17 mouse cellular contexts compared by ENCODE assay signal in genomic region chr7:55222997-55223396, GRCm38 (mm10).
"Had no signal": no experiment of that assay in that cellular context is flagged by ENCODE, and none has a peak within 500 bp of the region (broad histone marks: within the 10 kb centered on the region; RNA-seq: fewer than 3 reads in every experiment).

No protein-coding gene starts in this region.

- H3K36me3 ChIP-seq: lung, embryonic 15.5 days; midbrain, embryonic 13.5 days; midbrain, embryonic 15.5 days; neural tube, embryonic 12.5 days; stomach, embryonic 15.5 days had no signal

- H3K9me3 ChIP-seq: lung, embryonic 15.5 days; megakaryocyte, embryonic 14.5 days; midbrain, embryonic 13.5 days; midbrain, embryonic 15.5 days; neural tube, embryonic 12.5 days; stomach, embryonic 15.5 days had no signal

- H3K4me3 ChIP-seq: lung, embryonic 15.5 days; megakaryocyte, embryonic 14.5 days; midbrain, embryonic 13.5 days; midbrain, embryonic 15.5 days; neural tube, embryonic 12.5 days; stomach, embryonic 15.5 days had no signal

- H3K9ac ChIP-seq: liver, postnatal 0 days; lung, embryonic 15.5 days; midbrain, embryonic 13.5 days; midbrain, embryonic 15.5 days; neural tube, embryonic 12.5 days; stomach, embryonic 15.5 days had no signal

- DNase-seq: liver, postnatal 0 days; lung, adult 2 months; lung, postnatal 14 days; lung, postnatal 36 days; right cerebral cortex, postnatal 14 days; thymus, adult 2 months; thymus, postnatal 36 days had no signal

- ATAC-seq: liver, postnatal 0 days; lung, postnatal 0 days; midbrain, embryonic 13.5 days; midbrain, embryonic 15.5 days had no signal

- H3K4me1 ChIP-seq: lung, embryonic 15.5 days; megakaryocyte, embryonic 14.5 days; midbrain, embryonic 13.5 days; midbrain, embryonic 15.5 days; neural tube, embryonic 12.5 days; stomach, embryonic 15.5 days had no signal

- H3K4me2 ChIP-seq: lung, embryonic 15.5 days; midbrain, embryonic 11.5 days; midbrain, embryonic 13.5 days; midbrain, embryonic 15.5 days; neural tube, embryonic 12.5 days; stomach, embryonic 15.5 days had no signal

- H3K27me3 ChIP-seq: lung, embryonic 15.5 days; megakaryocyte, embryonic 14.5 days; midbrain, embryonic 13.5 days; midbrain, embryonic 15.5 days; neural tube, embryonic 12.5 days; stomach, embryonic 15.5 days had no signal

- H3K27ac ChIP-seq: lung, embryonic 15.5 days; macrophage; midbrain, embryonic 13.5 days; midbrain, embryonic 15.5 days; neural tube, embryonic 12.5 days; stomach, embryonic 15.5 days; stomach, postnatal 0 days had no signal
